Comparison of ENCODE assay signal across 14 mouse cellular contexts in the genomic region with DNA sequence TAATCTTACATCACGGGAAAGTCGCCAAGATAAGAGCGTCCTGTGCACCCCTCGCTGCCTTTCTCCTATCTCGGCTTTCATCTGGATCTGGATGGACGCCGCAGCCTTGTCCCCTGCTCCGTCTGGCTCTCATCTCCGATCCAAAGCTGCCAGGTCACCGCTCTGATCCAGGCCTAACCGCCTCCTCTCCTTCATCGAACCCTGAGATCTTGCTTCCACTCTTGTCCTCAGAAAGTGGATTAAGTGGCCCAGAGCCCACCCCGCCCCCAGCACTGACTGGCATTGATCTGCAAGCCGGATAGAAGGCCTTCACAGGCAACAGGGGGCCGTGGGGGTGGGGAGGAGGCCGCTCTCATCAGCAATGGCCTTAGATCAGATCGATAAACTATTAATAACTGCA.
DNase-seq lines count a peak whose midpoint lies in the region; ATAC-seq lines count a peak whose summit lies in the region.
"Had no signal": no experiment of that assay in that cellular context is flagged by ENCODE, and none has a peak within 500 bp of the region (broad histone marks: within the 10 kb centered on the region; RNA-seq: fewer than 3 reads in every experiment).

No protein-coding gene starts in this region.

- H3K4me3 ChIP-seq in midbrain, embryonic 13.5 days (replicated peaks): no peak overlapping the region
- H3K4me3 ChIP-seq: limb, embryonic 10.5 days had no signal

- 12% methylated on average over 17 of the region's 17 CpGs for WGBS in midbrain, embryonic 13.5 days

- H3K9me3 ChIP-seq in midbrain, embryonic 13.5 days: no peaks in the 10 kb centered on the region
- H3K9me3 ChIP-seq: limb, embryonic 10.5 days had no signal

- no peak for ATAC-seq in midbrain, embryonic 13.5 days
- ATAC-seq: inflammation-experienced regulatory T-cells, adult 6 months had no signal

- H3K9ac ChIP-seq in midbrain, embryonic 13.5 days (replicated peaks): 0 out of 2 replicates have a peak overlapping the region, but pooled peaks have one; percentile 21
- H3K9ac ChIP-seq: liver, embryonic 14.5 days had no signal

- H3K36me3 ChIP-seq in midbrain, embryonic 13.5 days: peaks cover 4% of the 10 kb centered on the region; the same call in 1 of the 2 replicates
- H3K36me3 ChIP-seq: limb, embryonic 10.5 days had no signal

- peak overlapping the region; percentile 62 for H3K27ac ChIP-seq in midbrain, embryonic 13.5 days
- H3K27ac ChIP-seq: kidney, postnatal 0 days; limb, embryonic 10.5 days; liver, embryonic 14.5 days had no signal

- no peak overlapping the region for H3K4me2 ChIP-seq in midbrain, embryonic 13.5 days (replicated peaks)

- H3K27me3 ChIP-seq in midbrain, embryonic 13.5 days: peaks cover 11% of the 10 kb centered on the region; the same call in 1 of the 2 replicates

- peaks cover 28% of the 10 kb centered on the region for H3K4me1 ChIP-seq in midbrain, embryonic 13.5 days (replicated peaks)

- peak; percentile 29 to 48 for DNase-seq in adrenal gland, postnatal 36 days
- DNase-seq in adrenal gland, postnatal 14 days: no peak
- peak; percentile 11 for DNase-seq in urinary bladder, postnatal 14 days (ENCODE audit: low spot score)
- DNase-seq in urinary bladder, postnatal 25 days (ENCODE audit: low spot score): no peak
- DNase-seq in B cell, adult 2 months: no peak
- DNase-seq in thymus, postnatal 4 days: no peak
- no peak for DNase-seq in left cerebral cortex, adult 11 months (ENCODE audit: low spot score)
- DNase-seq: cerebellum, adult 9-10 months; embryo, embryonic 11 days had no signal

Comparison
In these comparisons a context has a peak if more than half of its experiments do, and no peak if none do; other contexts are left out.
1. DNase-seq: peak in adrenal gland, postnatal 36 days (2 of 2) and urinary bladder, postnatal 14 days (single experiment); none in adrenal gland, postnatal 14 days (single experiment), urinary bladder, postnatal 25 days (single experiment), B cell, adult 2 months (0 of 2), thymus, postnatal 4 days (single experiment) and left cerebral cortex, adult 11 months (single experiment).